Mouse (Mus musculus): ENCODE measurements around the gene Pou5f2. TPM values are rescaled to one million over a fixed set of nuclear protein-coding genes. Genes with fewer than 3 reads are reported as not detected.

The Pou5f2 gene
- polyA plus RNA-seq, 1 experiment from 2014 or later = 0.21 TPM

- 47% methylated on average over 6 of the region's 6 CpGs for WGBS (ENCODE audit: insufficient replicate concordance)
Measured at GRCm38 (mm10) chr13:78043203-78043602, 18.5 kb downstream of the Pou5f2 start.

GRCm38 (mm10) chr13:78045116-78045515 is 20.4 kb downstream of the Pou5f2 start:
- ATAC-seq (ENCODE audit: low read depth) = no peak

More at GRCm38 (mm10) chr13:78043203-78043602, 18.5 kb downstream of the Pou5f2 start:
- DNase-seq (no peak), ATAC-seq (ENCODE audit: low read depth) (no peak)
- Histone ChIP-seq H3K4me3 (replicated peaks) (no peak overlapping the region), H3K27ac (no peak overlapping the region), H3K4me2 (no peak overlapping the region), H3K9me3 (replicated peaks) (no peaks in the 10 kb centered on the region), H3K27me3 (no peaks in the 10 kb centered on the region), H3K9ac (no peak overlapping the region), H3K36me3 (no peaks in the 10 kb centered on the region), H3K4me1 (replicated peaks) (no peaks in the 10 kb centered on the region)

More at GRCm38 (mm10) chr13:78045116-78045515, 20.4 kb downstream of the Pou5f2 start:
- Histone ChIP-seq H3K27me3 (no peaks in the 10 kb centered on the region), H3K9ac (no peak overlapping the region), H3K36me3 (no peaks in the 10 kb centered on the region), H3K4me3 (replicated peaks) (no peak overlapping the region), H3K4me1 (replicated peaks) (no peaks in the 10 kb centered on the region), H3K27ac (no peak overlapping the region), H3K9me3 (replicated peaks) (no peaks in the 10 kb centered on the region), H3K4me2 (no peak overlapping the region)
- DNase-seq = no peak
- WGBS (ENCODE audit: insufficient replicate concordance) = 69% methylated on average over 5 of the region's 5 CpGs

Other genes with a start within 250 kb of the Pou5f2 start
- 0.48 and 0.68 TPM in 2 replicates for gene Nr2f1, start 174.9 kb downstream of the Pou5f2 start, polyA plus RNA-seq (2015; fragmentation: Nextera tagmentation; extraction: Ambion mirVana)